Mouse (Mus musculus): Measurements from ENCODE around the gene Olfr364-ps1. TPM values are rescaled to one million over a fixed set of nuclear protein-coding genes. Genes with fewer than 3 reads are reported as not detected.

Gene Olfr364-ps1
- total RNA-seq (2021), result not detected in 2 replicates
- long read RNA-seq, experiment 1, result 0 reads
- long read RNA-seq, experiment 2, result 0 reads

- DNase-seq, result no peak
These were observed at the start of gene Olfr364-ps1 for GRCm38 (mm10) chr2:37139022-37139421. TSS of gene Olfr364-ps1 (plus strand) at chr2:37139322.

- no peak for DNase-seq
These were observed 21.3 kb upstream of the Olfr364-ps1 start, which contains the start of gene Olfr362 for GRCm38 (mm10) chr2:37117810-37118209. TSS of gene Olfr362 (minus strand) at chr2:37117910.

- DNase-seq, result no peak
These were observed 48.8 kb downstream of the Olfr364-ps1 start, which contains the start of gene Olfr365 for GRCm38 (mm10) chr2:37187898-37188297. TSS of gene Olfr365 (plus strand) at chr2:37188198.

Other genes with a start within 250 kb of the Olfr364-ps1 start
- gene Olfr353, start 246.4 kb upstream of the Olfr364-ps1 start, total RNA-seq (2021), result not detected in 2 replicates
- gene Olfr354, start 233.6 kb upstream of the Olfr364-ps1 start, total RNA-seq (2021), result not detected in 2 replicates
- not detected in 2 replicates for gene Olfr355, start 210.4 kb upstream of the Olfr364-ps1 start, total RNA-seq (2021)
- gene Olfr356, start 202.2 kb upstream of the Olfr364-ps1 start, total RNA-seq (2021), result not detected in 2 replicates
- gene Olfr357, start 145.5 kb upstream of the Olfr364-ps1 start, total RNA-seq (2021), result not detected in 2 replicates
- gene Olfr358, start 130.0 kb upstream of the Olfr364-ps1 start, total RNA-seq (2021), result not detected in 2 replicates
- not detected in 2 replicates for gene Olfr360, start 73.6 kb upstream of the Olfr364-ps1 start, total RNA-seq (2021)
- not detected in 2 replicates for gene Olfr361, start 50.0 kb upstream of the Olfr364-ps1 start, total RNA-seq (2021)
- not detected in 2 replicates for gene Olfr362, start 21.4 kb upstream of the Olfr364-ps1 start, total RNA-seq (2021)
- not detected in 2 replicates for gene Olfr365, start 48.9 kb downstream of the Olfr364-ps1 start, total RNA-seq (2021)
- not detected in 2 replicates for gene Olfr366, start 72.3 kb downstream of the Olfr364-ps1 start, total RNA-seq (2021)
- gene Olfr368, start 187.2 kb downstream of the Olfr364-ps1 start, total RNA-seq (2021), result not detected in 2 replicates
- gene Pdcl, start 220.0 kb downstream of the Olfr364-ps1 start, total RNA-seq (2021), result 40.4 and 44.8 TPM in 2 replicates

Measured in adrenal gland, postnatal 14 days (tissue).